Mouse (Mus musculus): Measurements from ENCODE around the gene Esr1.

Esr1 gene

GRCm38 (mm10) chr10:4841039-4841438, 229.6 kb downstream of the Esr1 start:
- no peak for DNase-seq (ENCODE audit: low spot score in 2 of 2)

- DNase-seq (ENCODE audit: low spot score in 2 of 2): no peak
These were observed 236.1 kb downstream of the Esr1 start for GRCm38 (mm10) chr10:4847523-4847922.

- DNase-seq (ENCODE audit: low spot score in 2 of 2): no peak
These were observed 238.5 kb downstream of the Esr1 start for GRCm38 (mm10) chr10:4849881-4850280.

- no peak for DNase-seq (ENCODE audit: low spot score in 2 of 2)
These were observed 263.8 kb downstream of the Esr1 start for GRCm38 (mm10) chr10:4875076-4875737.

GRCm38 (mm10) chr10:4881391-4881790, 270.0 kb downstream of the Esr1 start:
- no peak for DNase-seq (ENCODE audit: low spot score in 2 of 2)

- DNase-seq (ENCODE audit: low spot score in 2 of 2): no peak
These were observed 274.1 kb downstream of the Esr1 start for GRCm38 (mm10) chr10:4885506-4885905.

- no peak for DNase-seq (ENCODE audit: low spot score in 2 of 2)
These were observed 274.6 kb downstream of the Esr1 start for GRCm38 (mm10) chr10:4885961-4886360.

- DNase-seq (ENCODE audit: low spot score in 2 of 2): no peak
These were observed 282.1 kb downstream of the Esr1 start for GRCm38 (mm10) chr10:4893475-4893874.

- DNase-seq (ENCODE audit: low spot score in 2 of 2): no peak
These were observed 286.4 kb downstream of the Esr1 start for GRCm38 (mm10) chr10:4897789-4898188.

- no peak for DNase-seq (ENCODE audit: low spot score in 2 of 2)
These were observed 288.9 kb downstream of the Esr1 start for GRCm38 (mm10) chr10:4900324-4900723.

GRCm38 (mm10) chr10:4909271-4909670, 297.9 kb downstream of the Esr1 start:
- DNase-seq (ENCODE audit: low spot score in 2 of 2): peak in 1 of 2 experiments; percentile 5

GRCm38 (mm10) chr10:4910451-4910850, 299.1 kb downstream of the Esr1 start:
- DNase-seq (ENCODE audit: low spot score in 2 of 2): no peak

- DNase-seq (ENCODE audit: low spot score in 2 of 2): no peak
These were observed 307.7 kb downstream of the Esr1 start for GRCm38 (mm10) chr10:4919046-4919445.

- DNase-seq (ENCODE audit: low spot score in 2 of 2): no peak
These were observed 312.2 kb downstream of the Esr1 start for GRCm38 (mm10) chr10:4923616-4924015.

GRCm38 (mm10) chr10:4924391-4924790, 313.0 kb downstream of the Esr1 start:
- DNase-seq (ENCODE audit: low spot score in 2 of 2): no peak

GRCm38 (mm10) chr10:4943148-4943547, 331.8 kb downstream of the Esr1 start:
- DNase-seq (ENCODE audit: low spot score in 2 of 2): no peak

GRCm38 (mm10) chr10:4944725-4945124, 333.3 kb downstream of the Esr1 start:
- DNase-seq (ENCODE audit: low spot score in 2 of 2): no peak

- DNase-seq (ENCODE audit: low spot score in 2 of 2): no peak
These were observed 354.4 kb downstream of the Esr1 start for GRCm38 (mm10) chr10:4965768-4966167.

- no peak for DNase-seq (ENCODE audit: low spot score in 2 of 2)
These were observed 359.8 kb downstream of the Esr1 start for GRCm38 (mm10) chr10:4971156-4971555.

- DNase-seq (ENCODE audit: low spot score in 2 of 2): no peak
These were observed 360.2 kb downstream of the Esr1 start for GRCm38 (mm10) chr10:4971586-4971985.

- DNase-seq (ENCODE audit: low spot score in 2 of 2): no peak
These were observed 360.6 kb downstream of the Esr1 start for GRCm38 (mm10) chr10:4972026-4972425.

GRCm38 (mm10) chr10:4974246-4974645, 362.9 kb downstream of the Esr1 start:
- no peak for DNase-seq (ENCODE audit: low spot score in 2 of 2)

- no peak for DNase-seq (ENCODE audit: low spot score in 2 of 2)
These were observed 365.2 kb downstream of the Esr1 start for GRCm38 (mm10) chr10:4976557-4976956.

- DNase-seq (ENCODE audit: low spot score in 2 of 2): no peak
These were observed 366.0 kb downstream of the Esr1 start for GRCm38 (mm10) chr10:4977374-4977773.
